Mouse (Mus musculus) CH12.LX (cell line): ENCODE results near the gene Syncrip. TPM values are rescaled to one million over a fixed set of nuclear protein-coding genes. Genes with fewer than 3 reads are reported as not detected.
"Not testable (repeated sequence)": the region's sequence is repeated elsewhere in the genome, so short reads cannot be mapped to it uniquely, and the experiment has no call there.

Experiments
- DNase-seq: peaks from one replicate; pipeline ENCODE4 v3.0.0-alpha.2; 2013; ENCODE audit errors: extremely low read depth
- H3K27ac ChIP-seq: 2 replicates; pipeline ENCODE4 v1.5.1; 2012; ENCODE audit warnings: low read depth, mild to moderate bottlenecking, control low read depth, moderate library complexity; ENCODE audit not compliant: insufficient read depth
- H3K27me3 ChIP-seq: replicated peaks from 2 replicates; pipeline ENCODE3; 2012; ENCODE audit warnings: inconsistent platforms
- H3K36me3 ChIP-seq, 2 experiments: replicated peaks in 1 of 2; 2 replicates each; pipeline versions ENCODE3 to v1.6.1; 2012; ENCODE audit warnings: inconsistent platforms in 1 of 2, low read length in 1 of 2, mild to moderate bottlenecking in 1 of 2, mixed read lengths in 1 of 2, moderate library complexity in 1 of 2; ENCODE audit not compliant: control insufficient read depth in 1 of 2, insufficient read depth in 1 of 2
- H3K4me1 ChIP-seq, 2 experiments: 2 replicates each; pipeline ENCODE4 v1.6.1; 2012; ENCODE audit warnings: inconsistent platforms in 1 of 2, moderate library complexity in 1 of 2; ENCODE audit not compliant: insufficient read depth in 2 of 2, control insufficient read depth in 1 of 2
- H3K4me2 ChIP-seq: 2 replicates; pipeline ENCODE4 v1.6.1; 2012; ENCODE audit warnings: low read depth, mild to moderate bottlenecking, control low read depth; ENCODE audit not compliant: poor library complexity, insufficient read depth, severe bottlenecking
- H3K4me3 ChIP-seq, 3 experiments: fragments of 150-350 bp in 1 of 3; sonication (generic) in 1 of 3; replicated peaks in 1 of 3; 2 replicates each; pipeline versions ENCODE3 to v1.5.1; 2011 to 2012; ENCODE audit warnings: low read depth in 2 of 3, low read length in 2 of 3, mild to moderate bottlenecking in 2 of 3, moderate library complexity in 2 of 3, control low read depth in 1 of 3, improper control_type of control experiment in 1 of 3, inconsistent platforms in 1 of 3, mixed read lengths in 1 of 3; ENCODE audit not compliant: poor library complexity in 1 of 3
- H3K79me2 ChIP-seq: replicated peaks from 2 replicates; pipeline ENCODE4 v1.6.1; 2012; ENCODE audit warnings: mild to moderate bottlenecking, moderate library complexity; ENCODE audit not compliant: control insufficient read depth, poor library complexity, insufficient read depth, severe bottlenecking; ENCODE audit errors: extremely low read depth
- H3K9ac ChIP-seq: 2 replicates; pipeline ENCODE4 v1.6.1; 2012; ENCODE audit warnings: low read depth, mild to moderate bottlenecking, control low read depth, moderate library complexity; ENCODE audit not compliant: insufficient read depth
- H3K9me3 ChIP-seq: replicated peaks from 2 replicates; pipeline ENCODE3; 2012; ENCODE audit warnings: low read length, inconsistent platforms, mixed read lengths
- CTCF ChIP-seq, 2 experiments: IDR thresholded peaks in 1 of 2; conservative IDR thresholded peaks in 1 of 2; 2 replicates each; pipeline ENCODE4 v1.5.1; 2011 to 2012; ENCODE audit warnings: low read depth in 2 of 2, low read length in 2 of 2, improper control_type of control experiment in 1 of 2, inconsistent platforms in 1 of 2, mild to moderate bottlenecking in 1 of 2, moderate library complexity in 1 of 2
- E2F4 ChIP-seq: IDR thresholded peaks from 2 replicates; pipeline ENCODE4 v1.6.1; 2011; ENCODE audit warnings: low read depth, low read length, improper control_type of control experiment; ENCODE audit not compliant: insufficient replicate concordance
- MAZ ChIP-seq: IDR thresholded peaks from 2 replicates; pipeline ENCODE4 v1.6.1; 2012; ENCODE audit warnings: low read depth, mild to moderate bottlenecking, inconsistent platforms, low read length, improper control_type of control experiment, moderate library complexity
- MEF2A ChIP-seq: IDR thresholded peaks from 2 replicates; pipeline ENCODE4 v1.6.1; 2014; ENCODE audit warnings: low read depth, mild to moderate bottlenecking, inconsistent platforms, low read length, improper control_type of control experiment, borderline replicate concordance
- MYC ChIP-seq: IDR thresholded peaks from 2 replicates; pipeline ENCODE4 v1.6.1; 2011; ENCODE audit warnings: low read depth, mild to moderate bottlenecking, improper control_type of control experiment, low read length
- NRF1 ChIP-seq: IDR thresholded peaks from 2 replicates; pipeline ENCODE4 v1.6.1; 2014; ENCODE audit warnings: low read depth, mild to moderate bottlenecking, inconsistent platforms, low read length, improper control_type of control experiment, moderate library complexity
- RAD21 ChIP-seq: IDR thresholded peaks from 2 replicates; pipeline ENCODE4 v1.6.1; 2011; ENCODE audit warnings: low read depth, mild to moderate bottlenecking, low read length, improper control_type of control experiment, moderate library complexity
- ZKSCAN1 ChIP-seq: IDR thresholded peaks from 2 replicates; pipeline ENCODE4 v1.6.1; 2012; ENCODE audit warnings: low read depth, inconsistent platforms, low read length, improper control_type of control experiment, borderline replicate concordance
- ZMIZ1 ChIP-seq: IDR thresholded peaks from 2 replicates; pipeline ENCODE4 v1.6.1; 2012; ENCODE audit warnings: low read depth, mild to moderate bottlenecking, inconsistent platforms, low read length, improper control_type of control experiment
- dilution Hi-C: fragments of 300-500 bp; cut with MboI; formaldehyde crosslinking; loops from 2 replicates; pipeline ENCODE4 v1.14.3; 2020; ENCODE audit warnings: low sequenced_read_pairs; ENCODE audit not compliant: extremely low pct_unique_long_range_greater_than_20kb, extremely low pct_ligation_motif_present
- in situ Hi-C: fragments of 300-500 bp; cut with MboI; formaldehyde crosslinking; loops from 3 replicates; pipeline ENCODE4 v1.14.3; 2019; ENCODE audit warnings: low sequenced_read_pairs, low pct_ligation_motif_present, low pct_unique_long_range_greater_than_20kb, mixed read lengths
- polyA plus RNA-seq: library from polyadenylated mRNA; unstranded; fragments of >175 nt; gene quantifications from 2 replicates; pipeline ENCODE4 v1.2.1, GENCODE M21; 2012; ENCODE audit warnings: low read depth; ENCODE audit not compliant: insufficient read length
- total RNA-seq, 2 experiments: library from RNA; depleted of rRNA; stranded (reverse); fragments of 300-350 nt in 1 of 2; fragments of >200 nt in 1 of 2; gene quantifications; 2 replicates each; pipeline ENCODE4 v1.2.3; 2012 to 2014

Gene Syncrip
- total and polyA plus RNA-seq, 3 experiments = 102 to 227 (median 213) TPM

GRCm38 (mm10) chr9:88480120-88480519 is 2.3 kb downstream of the Syncrip start (continued):
- TF ChIP-seq MYC = no peak

- no peak overlapping the region for H3K9ac ChIP-seq
- dilution Hi-C loops = no loop called here
- H3K9me3 ChIP-seq = no peaks in the 10 kb centered on the region
- peaks cover 64% of the 10 kb centered on the region for H3K79me2 ChIP-seq
- peaks cover 0 to 25% of the 10 kb centered on the region in 2 experiments; a peak in 2 of 4 replicates for H3K4me1 ChIP-seq
- H3K27ac ChIP-seq = no peak overlapping the region
- TF ChIP-seq CTCF (conservative IDR thresholded peaks at IDR 0.05 in 1 of 2, IDR thresholded peaks at IDR 0.05 in 1 of 2; ENCODE audit: low read depth in 2 of 2, low read length in 2 of 2) = peak in 1 of 2 experiments; percentile 35; a peak in 2 of 4 replicates
- TF ChIP-seq MEF2A = no peak
- TF ChIP-seq MAZ = no peak
- no peak for TF ChIP-seq NRF1
- peak; percentile 25 for TF ChIP-seq RAD21
- no peak for TF ChIP-seq E2F4
- H3K4me2 ChIP-seq = no peak overlapping the region
- peaks cover 22 to 68% of the 10 kb centered on the region in 2 experiments for H3K36me3 ChIP-seq
- DNase-seq = no peak
- no peak overlapping the region for H3K4me3 ChIP-seq
- no peaks in the 10 kb centered on the region for H3K27me3 ChIP-seq
- in situ Hi-C loops = no loop called here
These were observed 6.2 kb downstream of the Syncrip start for GRCm38 (mm10) chr9:88476138-88476537.

GRCm38 (mm10) chr9:88461017-88461416 is 21.4 kb downstream of the Syncrip start:
- in situ Hi-C loops, H3K9ac ChIP-seq, H3K4me1 ChIP-seq, H3K4me3 ChIP-seq, H3K27ac ChIP-seq, dilution Hi-C loops, H3K4me2 ChIP-seq, H3K27me3 ChIP-seq, H3K9me3 ChIP-seq, DNase-seq: not testable (repeated sequence)
- peaks cover 30% of the 10 kb centered on the region for H3K79me2 ChIP-seq
- peaks cover 23 to 77% of the 10 kb centered on the region in 2 experiments for H3K36me3 ChIP-seq

GRCm38 (mm10) chr9:88439991-88440390 is 42.4 kb downstream of the Syncrip start:
- dilution Hi-C loops = no loop called here
- Histone ChIP-seq H3K4me3 (no peak overlapping the region), H3K79me2 (0 out of 2 replicates have a peak, but pooled peaks cover 3% of the 10 kb centered on the region), H3K27ac (no peak overlapping the region), H3K9me3 (no peaks in the 10 kb centered on the region), H3K9ac (no peak overlapping the region; the same call in 1 of the 2 replicates), H3K4me1 (peaks cover 2 to 24% of the 10 kb centered on the region in 2 experiments; a peak in 3 of 4 replicates), H3K36me3 (peaks cover 2 to 17% of the 10 kb centered on the region in 2 experiments), H3K4me2 (peak overlapping the region; percentile 18; the same call in 1 of the 2 replicates), H3K27me3 (no peaks in the 10 kb centered on the region)
- TF ChIP-seq ZMIZ1 = peak; percentile 5; the same call in 1 of the 2 replicates
- TF ChIP-seq ZKSCAN1 = no peak
- in situ Hi-C loops = no loop called here
- DNase-seq = no peak
